Mouse (Mus musculus) cortical plate, adult 2 months (tissue): ENCODE data around the gene H13. TPM values are rescaled to one million over a fixed set of nuclear protein-coding genes. Genes with fewer than 3 reads are reported as not detected.
"Not testable (repeated sequence)": the region's sequence is repeated elsewhere in the genome, so short reads cannot be mapped to it uniquely, and the experiment has no call there.

Experiments
- H3K27ac ChIP-seq: fragments of 200-500 bp; 2 replicates; pipeline ENCODE4 v1.5.1; 2012; ENCODE audit warnings: low read length, control low read depth, inconsistent platforms; ENCODE audit not compliant: insufficient read depth
- H3K4me1 ChIP-seq: fragments of 200-500 bp; 2 replicates; pipeline ENCODE4 v1.6.1; 2011; ENCODE audit warnings: low read length; ENCODE audit not compliant: control insufficient read depth, insufficient read depth
- H3K4me3 ChIP-seq: fragments of 200-500 bp; 2 replicates; pipeline ENCODE4 v1.5.1; 2011; ENCODE audit warnings: mild to moderate bottlenecking, low read length, control low read depth; ENCODE audit not compliant: insufficient read depth
- CTCF ChIP-seq: fragments of 200-500 bp; IDR thresholded peaks from 2 replicates; pipeline ENCODE4 v1.5.1; 2011; ENCODE audit warnings: mild to moderate bottlenecking, control low read depth, low read length; ENCODE audit not compliant: insufficient read depth; ENCODE audit errors: extremely low read depth
- POLR2A ChIP-seq: fragments of 200-500 bp; IDR thresholded peaks from 2 replicates; pipeline ENCODE4 v1.6.1; 2011; ENCODE audit warnings: mild to moderate bottlenecking, low read length, control low read depth; ENCODE audit not compliant: insufficient read depth; ENCODE audit errors: extremely low read depth
- polyA plus RNA-seq: library from polyadenylated mRNA; depleted of rRNA; stranded (reverse); fragments of >200 nt; gene quantifications from 2 replicates; pipeline ENCODE4 v1.2.3, GENCODE M21; 2012

H13 gene
- polyA plus RNA-seq, 1 experiment, result 68.4 TPM

DNA sequence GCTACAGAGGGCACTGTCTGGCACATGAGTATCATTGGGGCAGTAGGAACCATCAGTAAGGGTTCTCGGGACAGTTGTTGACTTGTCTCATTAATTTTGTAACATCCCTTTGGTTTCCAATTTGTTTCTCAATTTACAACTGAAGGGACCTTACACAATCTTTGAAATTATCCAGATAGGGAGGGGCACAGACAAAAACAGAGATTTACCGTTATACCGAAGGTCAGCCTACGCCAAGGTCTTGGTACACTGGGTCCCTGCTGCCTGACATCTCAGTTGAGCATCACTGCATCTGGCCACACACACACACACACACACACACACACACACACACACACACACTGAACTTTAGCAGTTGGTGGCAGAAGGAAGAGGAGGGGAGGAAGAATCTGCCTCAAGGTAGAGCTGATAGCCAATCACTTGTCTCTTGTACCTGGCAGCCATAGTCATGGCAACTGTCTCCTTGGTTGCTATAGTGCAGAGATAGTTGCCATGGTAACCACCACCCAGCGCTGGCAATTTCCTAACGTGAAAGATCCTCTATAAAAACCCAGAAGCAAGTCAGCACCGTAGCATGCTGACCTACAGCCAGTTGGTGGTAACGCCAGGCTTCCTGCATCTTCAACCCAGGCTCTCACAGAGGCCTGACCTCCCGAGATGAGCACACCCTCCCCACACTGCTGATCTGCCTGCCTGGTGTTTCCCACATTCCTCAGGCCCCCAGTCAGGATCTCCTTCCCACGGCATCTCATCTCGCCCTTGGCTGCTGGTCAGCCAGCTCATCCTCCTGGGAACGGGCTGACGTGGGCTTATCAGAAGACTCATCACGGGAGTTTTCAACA is 15.2 kb upstream of the H13 start:
- no peak overlapping the region for H3K4me3 ChIP-seq
- H3K27ac ChIP-seq, result peak overlapping the region; percentile 41
- TF ChIP-seq POLR2A, result peak; percentile 80
- TF ChIP-seq CTCF, result no peak
- H3K4me1 ChIP-seq, result peaks cover 6% of the 10 kb centered on the region

- no peak overlapping the region for H3K27ac ChIP-seq
- peak; percentile 36 for TF ChIP-seq CTCF
- no peak for TF ChIP-seq POLR2A
- H3K4me3 ChIP-seq, result no peak overlapping the region
- peaks cover 6% of the 10 kb centered on the region for H3K4me1 ChIP-seq
These were observed 11.9 kb upstream of the H13 start for GRCm38 (mm10) chr2:152657398-152657797.

DNA sequence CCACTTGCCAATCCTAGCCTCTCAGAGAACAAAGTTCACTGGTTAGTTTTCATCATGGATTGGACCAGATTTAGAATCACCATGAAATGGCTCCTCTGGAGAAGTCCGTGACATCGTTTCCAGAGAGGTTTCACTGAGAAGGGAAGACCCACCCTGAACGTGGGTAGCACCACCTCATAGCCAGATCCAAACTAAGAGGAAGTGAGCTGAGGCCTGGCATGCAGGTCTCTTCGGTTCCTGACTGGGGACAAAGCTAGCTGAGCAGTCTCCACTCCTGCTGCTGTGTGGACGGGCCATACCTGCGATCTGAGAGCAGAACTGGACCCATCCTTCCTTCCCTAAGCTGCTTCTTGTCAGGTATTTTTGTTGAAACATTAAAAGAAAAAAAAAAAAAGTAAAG is 8.1 kb upstream of the H13 start:
- Histone ChIP-seq H3K4me3 (no peak overlapping the region), H3K27ac (no peak overlapping the region), H3K4me1 (no peaks in the 10 kb centered on the region)
- TF ChIP-seq CTCF (no peak), POLR2A (no peak)

DNA sequence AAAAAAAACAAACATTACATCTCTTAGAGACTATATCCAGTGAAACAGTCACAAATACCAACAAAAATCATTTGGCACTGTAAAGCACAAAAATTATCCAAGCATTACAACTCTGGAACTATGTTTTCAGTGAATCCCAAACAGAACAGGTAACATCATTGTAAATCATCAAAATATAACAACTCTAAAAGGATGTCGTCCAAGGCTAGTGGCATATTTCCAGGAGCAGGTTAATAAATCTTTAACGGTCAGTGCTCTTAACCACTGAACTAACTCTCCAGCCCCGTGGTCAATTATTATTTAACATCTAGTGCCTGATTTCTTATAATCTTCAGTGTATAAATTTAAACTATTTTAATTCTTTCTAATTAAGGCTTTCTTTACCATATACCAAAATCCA is 3.1 kb upstream of the H13 start:
- not testable (repeated sequence) for H3K27ac ChIP-seq, H3K4me3 ChIP-seq, H3K4me1 ChIP-seq

DNA sequence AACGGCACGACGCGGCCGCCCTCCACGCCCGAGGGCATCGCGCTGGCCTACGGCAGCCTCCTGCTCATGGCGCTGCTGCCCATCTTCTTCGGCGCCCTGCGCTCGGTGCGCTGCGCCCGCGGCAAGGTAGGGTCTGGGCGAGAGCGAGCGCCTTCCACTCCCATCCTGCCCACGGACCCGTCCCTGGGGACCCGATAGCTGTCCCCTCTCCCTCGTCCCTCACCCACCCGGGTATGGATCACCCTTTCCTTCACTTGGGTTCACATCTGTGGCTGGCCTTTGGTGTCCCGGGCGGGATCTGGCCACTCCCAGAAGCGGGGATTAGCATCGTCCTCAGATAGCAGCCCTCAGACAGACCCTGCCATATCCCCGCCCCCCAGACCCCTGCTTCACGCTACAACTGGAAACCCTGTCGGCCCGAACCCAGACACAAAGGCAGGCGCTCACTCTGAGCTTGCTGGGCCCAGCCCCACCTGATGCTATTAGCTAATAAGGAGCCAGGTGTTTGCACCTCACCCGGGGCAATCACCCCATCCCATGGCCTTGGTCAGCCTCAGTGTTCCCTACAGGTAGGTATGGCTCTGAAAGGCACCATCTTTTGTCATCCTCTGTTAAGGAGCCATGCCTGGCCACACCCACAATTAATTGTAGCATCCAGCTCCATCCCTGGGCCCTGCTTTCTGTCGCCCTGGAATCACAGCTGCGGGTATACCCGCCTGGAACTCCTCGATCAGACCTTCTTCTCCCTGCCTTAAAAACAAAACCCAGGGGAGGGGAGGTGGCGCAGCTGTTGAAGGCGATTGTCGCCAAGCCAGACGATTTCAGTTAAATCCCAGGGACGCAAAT is 601 bp downstream of the H13 start:
- H3K4me1 ChIP-seq, result peaks cover 9% of the 10 kb centered on the region
- no peak for TF ChIP-seq CTCF
- peak overlapping the region; percentile 72 for H3K4me3 ChIP-seq
- H3K27ac ChIP-seq, result peak overlapping the region; percentile 81; the same call in 1 of the 2 replicates

DNA sequence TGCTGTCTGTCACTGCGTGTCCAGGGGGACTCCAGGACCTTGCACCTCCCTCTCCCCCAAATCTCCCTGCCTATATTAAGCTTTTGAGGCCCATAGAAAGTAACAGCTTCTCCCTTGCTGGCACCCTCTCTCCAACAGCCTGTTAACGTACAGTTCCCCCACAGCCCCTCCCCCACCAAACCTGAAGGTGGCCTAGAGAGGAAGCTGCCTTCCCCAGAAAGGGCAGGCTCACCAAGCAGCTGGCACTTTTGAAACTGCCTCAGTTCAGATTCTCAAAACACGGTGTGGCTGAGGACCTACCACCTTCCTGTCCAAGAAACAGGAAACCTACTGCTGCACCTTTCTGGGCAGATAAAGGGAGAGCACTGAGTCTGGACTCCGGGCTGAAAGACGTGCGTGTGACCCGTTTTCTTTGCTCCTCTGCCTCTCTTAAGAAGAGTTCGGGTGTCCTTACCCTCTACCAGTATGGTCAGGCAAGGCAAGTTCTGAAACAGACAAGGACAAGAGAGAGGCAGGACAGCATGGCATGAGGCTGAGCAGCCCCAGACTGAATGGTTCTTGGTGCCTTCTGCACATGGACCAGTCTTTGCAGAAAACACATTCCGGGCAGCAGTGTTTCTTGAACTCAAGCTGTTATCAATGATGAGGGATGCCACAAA is 1.9 kb downstream of the H13 start:
- H3K27ac ChIP-seq, result no peak overlapping the region
- H3K4me1 ChIP-seq, result peaks cover 11% of the 10 kb centered on the region
- peak overlapping the region; percentile 72 for H3K4me3 ChIP-seq
- TF ChIP-seq CTCF (no peak), POLR2A (no peak)

DNA sequence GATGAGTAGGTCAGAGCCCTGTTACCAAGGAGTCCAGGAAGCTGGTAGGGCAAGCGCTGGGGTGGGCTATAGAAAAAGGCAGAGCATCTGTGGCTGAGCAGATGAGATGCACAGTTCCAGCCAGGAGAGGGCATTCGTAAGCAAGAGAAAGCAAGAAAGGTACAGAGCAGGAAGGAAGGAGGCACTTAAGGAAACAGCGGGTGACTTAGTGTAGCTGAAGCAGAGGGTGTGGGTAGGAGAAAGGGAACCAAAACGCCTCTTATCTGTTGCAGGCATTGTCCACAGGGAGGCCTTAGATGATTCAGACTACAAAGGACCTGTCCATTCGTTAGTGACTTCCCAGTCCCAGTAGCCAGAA is 2.4 kb downstream of the H13 start:
- Histone ChIP-seq H3K27ac (no peak overlapping the region), H3K4me1 (peaks cover 11% of the 10 kb centered on the region)
- TF ChIP-seq CTCF, result peak; percentile 61
- no peak for TF ChIP-seq POLR2A

DNA sequence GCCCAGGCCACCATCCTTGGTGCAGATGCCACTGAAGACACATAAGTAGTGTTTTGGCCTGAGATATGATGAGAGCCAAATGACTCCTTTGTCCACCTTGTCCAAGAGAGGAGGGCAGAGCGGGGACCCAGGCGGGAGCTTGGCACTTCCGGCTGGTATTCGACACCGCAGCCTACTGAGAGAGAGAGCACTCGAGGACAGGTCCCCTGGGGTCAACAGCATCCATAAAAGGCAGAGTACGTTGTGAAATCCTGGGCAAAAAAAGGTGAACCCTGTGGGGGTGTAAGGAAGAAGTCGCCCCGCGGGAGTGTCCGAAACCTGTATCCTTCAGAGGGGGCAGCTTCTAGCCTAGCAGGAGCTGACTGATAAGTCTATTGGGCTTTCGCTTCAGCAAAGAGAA is 2.9 kb downstream of the H13 start:
- TF ChIP-seq POLR2A (no peak), CTCF (no peak)
- no peak overlapping the region for H3K27ac ChIP-seq
- H3K4me1 ChIP-seq, result peaks cover 11% of the 10 kb centered on the region
- H3K4me3 ChIP-seq, result peak overlapping the region; percentile 72; the same call in 1 of the 2 replicates

More for the DNA sequence above, 2.4 kb downstream of the H13 start:
- H3K4me3 ChIP-seq, result peak overlapping the region; percentile 72

DNA sequence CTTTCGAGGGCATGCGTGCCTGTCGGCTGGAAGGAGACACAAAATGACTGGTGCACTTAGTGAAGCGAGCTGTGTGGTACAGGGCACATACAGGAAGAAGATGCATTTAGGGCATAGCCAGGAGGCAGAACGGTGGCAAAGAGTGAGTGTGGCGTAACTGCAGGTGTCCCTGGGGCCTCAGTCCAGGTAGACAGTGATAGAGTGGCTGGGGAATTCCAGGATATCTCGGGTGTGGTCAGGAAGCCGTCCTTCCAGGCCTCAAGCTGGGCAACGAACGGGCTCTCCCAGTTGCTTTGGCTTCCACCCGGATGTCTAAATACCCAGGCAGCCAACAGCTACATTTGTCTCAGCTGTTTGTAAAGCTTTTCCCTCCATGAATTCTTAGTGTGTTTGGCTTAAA is 4.9 kb downstream of the H13 start:
- Histone ChIP-seq H3K27ac (no peak overlapping the region), H3K4me1 (peaks cover 11% of the 10 kb centered on the region), H3K4me3 (no peak overlapping the region)
- TF ChIP-seq CTCF (no peak), POLR2A (no peak)
